Mouse (Mus musculus) midbrain, embryonic 11.5 days (tissue): ENCODE measurements around the gene Krcc1. TPM values are rescaled to one million over a fixed set of nuclear protein-coding genes. Genes with fewer than 3 reads are reported as not detected.

Experiments
- ATAC-seq: fragments of 200-750 bp; cut with Nextera tagmentation; 2 replicates; pipeline ENCODE4 v1.8.0; 2017; ENCODE audit warnings: moderate TSS enrichment, moderate library complexity; ENCODE audit not compliant: low FRiP score
- DNase-seq: peaks from one replicate; pipeline ENCODE4 v3.0.0; 2015; ENCODE audit warnings: low spot score; ENCODE audit errors: missing footprints
- H3K27ac ChIP-seq: fragments of 300-500 bp; sonication (generic); 2 replicates; pipeline ENCODE4 v1.5.1; 2014; ENCODE audit warnings: low read depth, low read length
- H3K27me3 ChIP-seq: fragments of 300-500 bp; sonication (generic); 2 replicates; pipeline ENCODE4 v1.6.1; 2014; ENCODE audit warnings: mild to moderate bottlenecking, low read length, moderate library complexity, mixed read lengths; ENCODE audit not compliant: control insufficient read depth, insufficient read depth
- H3K36me3 ChIP-seq: fragments of 300-500 bp; sonication (generic); 2 replicates; pipeline ENCODE4 v1.6.1; 2014; ENCODE audit warnings: mild to moderate bottlenecking, low read length, moderate library complexity, mixed read lengths; ENCODE audit not compliant: control insufficient read depth, insufficient read depth
- H3K4me1 ChIP-seq: fragments of 300-500 bp; sonication (generic); 2 replicates; pipeline ENCODE4 v1.6.1; 2014; ENCODE audit warnings: low read length; ENCODE audit not compliant: control insufficient read depth, insufficient read depth
- H3K4me2 ChIP-seq: fragments of 300-500 bp; sonication (generic); 2 replicates; pipeline ENCODE4 v1.6.1; 2014; ENCODE audit warnings: mild to moderate bottlenecking, moderate library complexity
- H3K4me3 ChIP-seq: fragments of 300-500 bp; sonication (generic); 2 replicates; pipeline ENCODE4 v1.5.1; 2014; ENCODE audit warnings: low read depth, low read length
- H3K9ac ChIP-seq: fragments of 300-500 bp; sonication (generic); 2 replicates; pipeline ENCODE4 v1.6.1; 2014; ENCODE audit warnings: low read length
- H3K9me3 ChIP-seq: fragments of 300-500 bp; sonication (generic); 2 replicates; pipeline ENCODE4 v1.6.1; 2016; ENCODE audit warnings: low read length; ENCODE audit not compliant: control insufficient read depth
- WGBS: fragments of 180-500 bp; shearing (Covaris S2); extraction: QIAGEN DNeasy Blood & Tissue Kit; methylation state at CpG from one replicate; pipeline ENCODE4 v1.1.7; 2014; 5-methylcytosine and 5-hydroxymethylcytosine counted together
- polyA plus RNA-seq: library from polyadenylated mRNA; unstranded; fragments of >200 nt; fragmentation: Nextera tagmentation; extraction: Ambion mirVana; gene quantifications from 2 replicates; pipeline ENCODE4 v1.2.1, GENCODE M21; 2014

The Krcc1 gene
- polyA plus RNA-seq, 1 experiment from 2014 or later: 36.1 TPM

DNA sequence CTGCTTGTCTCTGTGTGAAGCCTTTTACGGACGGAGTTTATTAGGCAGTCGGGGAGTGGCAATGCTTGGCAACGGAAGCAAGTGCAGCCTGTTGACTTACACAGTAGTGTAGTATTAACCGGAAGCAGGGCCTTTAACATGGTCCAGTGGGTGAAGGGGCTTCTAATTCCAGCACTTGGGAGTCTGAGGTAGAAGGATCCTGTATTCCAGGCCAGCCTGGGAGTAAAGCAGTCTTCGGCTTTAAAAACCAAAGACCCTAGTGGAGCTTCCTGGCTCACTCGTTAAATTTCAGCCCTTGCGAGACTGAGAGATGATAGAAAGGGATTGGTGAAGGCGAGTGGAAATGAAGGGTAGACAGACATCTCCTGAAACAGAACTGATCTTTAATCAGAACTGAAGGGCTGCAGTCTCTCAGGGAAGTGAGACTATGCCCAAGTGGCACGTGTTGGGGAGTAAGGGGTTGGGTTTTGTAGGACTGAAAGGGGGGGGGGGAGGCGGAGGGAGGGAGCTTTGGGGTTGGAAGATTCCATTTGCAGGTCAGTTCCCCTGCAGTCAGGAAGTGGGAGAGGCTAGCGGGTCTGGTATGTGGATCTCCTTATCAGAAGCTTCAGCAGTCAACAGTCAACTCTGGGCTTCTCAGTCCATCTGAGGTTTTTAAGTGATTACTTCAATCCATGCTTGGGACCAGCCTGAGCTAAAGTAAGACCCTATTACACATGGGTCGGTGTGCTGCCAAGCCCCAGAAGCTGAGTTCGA lies 998 bp upstream of the Krcc1 start:
- peak overlapping the region; percentile 69 for H3K4me2 ChIP-seq
- ATAC-seq (peak; percentile 36), DNase-seq (peak; percentile 92)
- peak overlapping the region; percentile 98 for H3K9ac ChIP-seq
- no peaks in the 10 kb centered on the region for H3K27me3 ChIP-seq
- peak overlapping the region; percentile 93 for H3K4me3 ChIP-seq
- no peaks in the 10 kb centered on the region for H3K36me3 ChIP-seq
- peak overlapping the region; percentile 67; the same call in 1 of the 2 replicates for H3K27ac ChIP-seq
- H3K9me3 ChIP-seq: no peaks in the 10 kb centered on the region
- 41% methylated on average over 13 of the region's 14 CpGs for WGBS
- H3K4me1 ChIP-seq: peaks cover 3% of the 10 kb centered on the region; the same call in 1 of the 2 replicates

DNA sequence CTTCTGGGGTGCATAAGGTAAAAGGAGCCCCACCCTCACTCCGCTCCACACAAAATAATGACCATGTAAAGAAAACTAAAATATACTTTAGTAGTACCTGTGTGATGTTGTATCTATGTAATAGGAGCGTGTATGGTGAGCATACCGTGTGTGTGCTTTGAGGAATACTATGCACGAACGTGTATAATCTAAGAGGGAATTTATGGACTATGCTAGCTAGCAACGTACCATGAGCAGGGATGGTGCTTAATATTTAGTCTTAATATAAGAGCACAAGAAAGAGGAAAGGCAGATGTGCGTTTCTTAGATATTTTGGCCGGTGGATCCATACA lies 454 bp upstream of the Krcc1 start:
- peak overlapping the region; percentile 67; the same call in 1 of the 2 replicates for H3K27ac ChIP-seq
- no peaks in the 10 kb centered on the region for H3K9me3 ChIP-seq
- H3K9ac ChIP-seq: peak overlapping the region; percentile 98
- H3K27me3 ChIP-seq: no peaks in the 10 kb centered on the region
- 5% methylated on average over 8 of the region's 8 CpGs for WGBS
- no peaks in the 10 kb centered on the region for H3K36me3 ChIP-seq
- DNase-seq (no peak), ATAC-seq (peak; percentile 63)
- H3K4me2 ChIP-seq: peak overlapping the region; percentile 69
- H3K4me3 ChIP-seq: peak overlapping the region; percentile 93
- peaks cover 3% of the 10 kb centered on the region; the same call in 1 of the 2 replicates for H3K4me1 ChIP-seq

DNA sequence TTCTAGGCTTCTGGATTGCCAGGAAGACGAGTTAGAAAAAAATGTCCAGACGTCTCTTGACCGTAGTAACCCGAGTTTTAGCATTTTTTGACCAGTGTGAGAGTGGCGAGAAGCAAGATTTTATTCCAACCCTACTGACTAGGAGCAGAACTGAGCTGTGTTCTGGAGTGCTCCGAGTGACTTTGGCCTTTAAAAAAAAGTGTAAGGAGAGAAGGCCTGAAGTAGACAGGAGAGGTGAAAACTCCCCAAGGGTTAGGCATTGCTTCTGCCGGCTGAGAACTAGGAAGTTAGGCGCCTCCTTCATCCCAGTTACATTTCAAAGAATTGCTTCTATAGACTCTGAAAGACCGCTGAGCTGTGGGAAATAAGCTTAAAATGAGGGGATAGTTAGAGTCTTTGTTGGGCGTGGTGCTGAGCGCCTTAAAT lies 852 bp downstream of the Krcc1 start:
- H3K4me1 ChIP-seq: peaks cover 3% of the 10 kb centered on the region; the same call in 1 of the 2 replicates
- under 1% methylated on average over 11 of the region's 11 CpGs for WGBS
- H3K27ac ChIP-seq: peak overlapping the region; percentile 92
- H3K4me3 ChIP-seq: peak overlapping the region; percentile 93
- DNase-seq (no peak), ATAC-seq (no peak)
- H3K36me3 ChIP-seq: no peaks in the 10 kb centered on the region
- no peaks in the 10 kb centered on the region for H3K27me3 ChIP-seq
- peak overlapping the region; percentile 67 for H3K4me2 ChIP-seq
- H3K9ac ChIP-seq: peak overlapping the region; percentile 98
- H3K9me3 ChIP-seq: no peaks in the 10 kb centered on the region

DNA sequence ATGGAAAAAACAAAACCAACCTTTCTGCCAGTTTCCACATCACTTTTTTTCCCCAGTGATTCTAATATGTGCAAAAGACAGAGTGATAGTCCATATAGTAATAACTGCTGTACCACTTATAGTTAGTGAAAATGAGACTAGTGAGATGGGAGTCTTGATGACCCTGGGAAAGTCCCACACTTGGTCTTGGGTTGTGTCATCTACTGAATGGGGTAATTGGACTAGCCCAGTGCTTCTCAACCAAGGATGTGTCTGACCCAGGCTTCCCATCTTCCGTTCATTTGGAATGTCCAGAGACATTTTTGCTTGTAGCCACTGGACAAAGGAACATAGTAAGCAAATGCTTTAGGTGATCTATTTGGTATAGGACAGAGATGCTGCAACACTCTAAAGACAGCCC lies 2.2 kb downstream of the Krcc1 start:
- Histone ChIP-seq H3K9me3 (no peaks in the 10 kb centered on the region), H3K27ac (no peak overlapping the region), H3K9ac (no peak overlapping the region), H3K36me3 (no peaks in the 10 kb centered on the region), H3K4me1 (peaks cover 3% of the 10 kb centered on the region; the same call in 1 of the 2 replicates), H3K27me3 (no peaks in the 10 kb centered on the region), H3K4me3 (no peak overlapping the region), H3K4me2 (no peak overlapping the region)
- WGBS: 97% methylated on average over 1 of the region's 1 CpGs
- ATAC-seq: no peak
- peak; percentile 21 for DNase-seq

DNA sequence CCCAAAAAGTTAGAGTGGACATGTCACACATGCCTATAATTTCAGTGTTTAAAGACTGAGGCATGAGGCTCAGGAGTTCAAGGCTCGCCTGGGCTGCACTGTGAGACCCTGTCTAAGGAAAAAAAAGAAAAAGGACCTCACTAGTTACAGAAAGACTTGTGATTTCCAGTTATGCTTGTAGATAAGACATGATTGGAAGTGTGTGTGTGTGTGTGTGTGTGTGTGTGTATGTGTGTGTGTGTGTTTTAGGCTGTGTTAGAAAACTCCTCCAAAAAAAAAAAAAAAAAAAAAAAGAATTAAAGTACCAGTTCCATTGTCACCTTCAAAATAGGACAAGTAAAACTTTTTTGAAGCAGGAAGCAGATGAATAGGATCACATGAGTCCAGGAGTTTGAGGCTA lies 3.1 kb downstream of the Krcc1 start:
- Histone ChIP-seq H3K4me2 (no peak overlapping the region), H3K9me3 (no peaks in the 10 kb centered on the region), H3K4me1 (peaks cover 3% of the 10 kb centered on the region; the same call in 1 of the 2 replicates), H3K9ac (no peak overlapping the region), H3K27ac (no peak overlapping the region), H3K36me3 (no peaks in the 10 kb centered on the region), H3K27me3 (no peaks in the 10 kb centered on the region), H3K4me3 (no peak overlapping the region)
- ATAC-seq: no peak
- DNase-seq: peak; percentile 61
- WGBS: 87% methylated on average over 1 of the region's 1 CpGs

DNA sequence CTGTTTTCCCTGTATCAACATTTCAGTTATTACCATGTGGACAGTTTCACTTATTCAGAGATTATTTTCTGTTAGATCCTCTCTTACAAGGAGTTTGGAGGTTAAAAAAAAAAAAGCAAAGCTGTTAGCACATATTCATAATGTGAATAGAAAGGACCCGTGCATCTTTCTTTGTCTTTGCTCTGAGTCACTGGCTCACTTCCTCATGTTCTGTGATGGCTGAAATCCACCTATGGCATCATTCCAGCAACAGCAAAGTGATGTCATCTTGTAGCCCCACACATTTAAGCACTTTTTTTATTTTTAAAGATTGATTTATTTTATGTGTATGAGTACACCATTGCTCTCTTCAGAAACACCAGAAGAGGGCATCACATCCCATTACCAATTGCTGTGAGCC lies 7.9 kb downstream of the Krcc1 start:
- ATAC-seq (no peak), DNase-seq (peak; percentile 45)
- WGBS: 84% methylated on average over 1 of the region's 1 CpGs
- Histone ChIP-seq H3K36me3 (peaks cover 4% of the 10 kb centered on the region; the same call in 1 of the 2 replicates), H3K27ac (no peak overlapping the region), H3K4me1 (no peaks in the 10 kb centered on the region), H3K4me2 (no peak overlapping the region), H3K4me3 (no peak overlapping the region), H3K9me3 (no peaks in the 10 kb centered on the region), H3K9ac (no peak overlapping the region), H3K27me3 (no peaks in the 10 kb centered on the region)

DNA sequence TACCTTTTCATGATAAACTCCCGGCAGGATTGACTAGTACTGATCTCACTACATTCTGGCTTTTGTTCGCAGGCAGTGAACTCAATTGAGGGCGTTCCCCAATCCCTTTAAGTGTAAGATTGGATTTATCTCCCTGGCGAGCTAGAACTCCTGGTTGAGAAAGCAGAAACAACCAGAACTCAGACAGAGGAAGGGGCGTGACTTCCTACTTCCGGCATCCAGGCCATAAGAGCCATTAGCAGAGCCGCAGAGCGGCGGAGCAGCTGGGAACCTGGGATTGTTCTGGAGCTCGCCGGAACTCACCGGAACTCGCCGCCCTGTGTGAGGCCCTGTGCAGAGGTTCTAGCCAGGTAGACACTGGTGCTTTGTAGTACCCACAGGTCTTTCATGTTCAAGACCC lies 22.0 kb downstream of the Krcc1 start:
- Histone ChIP-seq H3K4me3 (no peak overlapping the region), H3K9ac (no peak overlapping the region), H3K27ac (no peak overlapping the region), H3K36me3 (no peaks in the 10 kb centered on the region), H3K4me1 (no peaks in the 10 kb centered on the region), H3K4me2 (no peak overlapping the region), H3K27me3 (no peaks in the 10 kb centered on the region), H3K9me3 (no peaks in the 10 kb centered on the region)
- 84% methylated on average over 14 of the region's 14 CpGs for WGBS
- DNase-seq (no peak), ATAC-seq (no peak)

DNA sequence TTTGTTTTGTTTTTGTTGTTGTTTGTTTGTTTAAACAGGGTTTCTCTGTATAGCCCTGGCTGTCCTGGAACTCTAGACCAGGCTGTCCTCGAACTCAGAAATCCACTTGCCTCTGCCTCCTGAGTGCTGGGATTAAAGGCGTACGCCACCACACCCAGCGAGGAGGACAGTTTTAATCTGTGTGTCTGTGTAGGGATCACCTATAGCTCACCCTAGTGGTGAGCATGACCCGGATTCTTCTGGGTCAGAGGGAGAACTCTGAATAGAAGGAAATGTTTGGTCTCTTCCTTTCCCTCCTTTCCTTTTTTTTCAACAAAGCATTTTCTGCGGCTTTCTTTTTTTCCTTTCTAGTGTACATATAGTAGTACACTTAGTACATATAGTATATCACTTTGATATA lies 23.8 kb downstream of the Krcc1 start:
- no peak for DNase-seq

DNA sequence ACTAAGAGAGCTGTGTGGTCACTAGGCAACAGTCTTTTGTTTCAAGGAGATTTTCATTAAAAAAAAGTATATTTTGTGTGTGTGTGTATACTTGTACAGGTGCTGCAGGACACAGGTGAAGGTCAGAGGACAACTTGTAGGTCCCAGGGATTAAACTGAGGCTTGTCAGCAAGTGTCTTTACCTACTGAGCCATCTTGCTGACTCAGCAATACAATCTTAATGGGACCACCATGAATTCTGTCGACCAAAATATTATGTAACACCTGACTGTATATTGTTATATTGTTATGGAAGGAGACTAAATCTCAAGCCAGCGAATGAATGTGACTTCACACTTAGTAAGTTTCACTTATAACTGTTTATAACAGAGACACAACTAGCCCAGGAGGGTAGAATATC lies 26.6 kb downstream of the Krcc1 start:
- no peak overlapping the region for H3K4me3 ChIP-seq
- ATAC-seq (no peak), DNase-seq (no peak)
- no peaks in the 10 kb centered on the region for H3K4me1 ChIP-seq
- H3K27ac ChIP-seq: no peak overlapping the region
- no peak overlapping the region for H3K4me2 ChIP-seq
- WGBS: 69% methylated on average over 2 of the region's 2 CpGs
- H3K9ac ChIP-seq: no peak overlapping the region
- no peaks in the 10 kb centered on the region for H3K27me3 ChIP-seq
- no peaks in the 10 kb centered on the region for H3K9me3 ChIP-seq
- no peaks in the 10 kb centered on the region for H3K36me3 ChIP-seq

More for the DNA sequence above, 23.8 kb downstream of the Krcc1 start:
- Histone ChIP-seq H3K4me1 (no peaks in the 10 kb centered on the region), H3K36me3 (no peaks in the 10 kb centered on the region), H3K4me3 (no peak overlapping the region), H3K9me3 (no peaks in the 10 kb centered on the region), H3K27ac (no peak overlapping the region), H3K4me2 (no peak overlapping the region), H3K9ac (no peak overlapping the region), H3K27me3 (no peaks in the 10 kb centered on the region)
- ATAC-seq: no peak
- 79% methylated on average over 6 of the region's 6 CpGs for WGBS
